20 mouse cellular contexts compared by ENCODE assay signal in the genomic region with DNA sequence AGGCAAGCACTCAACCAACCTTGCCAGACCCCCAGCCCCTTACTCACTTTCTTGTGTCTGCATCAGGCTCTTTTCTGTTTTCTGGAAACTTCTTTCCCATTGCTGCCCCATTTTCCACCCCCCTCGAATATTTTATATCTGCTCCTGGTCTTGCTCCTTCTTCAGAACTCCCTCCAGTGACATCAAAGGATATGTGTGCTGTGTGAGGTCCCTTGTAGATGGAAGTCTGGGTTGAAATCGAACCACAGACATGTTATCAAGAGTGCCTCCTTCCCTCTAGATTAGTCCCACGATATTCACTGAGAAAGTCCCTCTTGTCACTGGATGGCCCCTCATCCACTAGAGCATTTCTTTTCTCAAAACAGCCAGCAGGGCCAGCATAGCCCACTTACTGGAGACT.
A peak's percentile ranks its signal among the peaks of the same experiment; 100 is the strongest.
DNase-seq lines count a peak whose midpoint lies in the region; ATAC-seq lines count a peak whose summit lies in the region.
"Had no signal": no experiment of that assay in that cellular context is flagged by ENCODE, and none has a peak within 500 bp of the region (broad histone marks: within the 10 kb centered on the region; RNA-seq: fewer than 3 reads in every experiment).

No protein-coding gene starts in this region.

- WGBS in midbrain, embryonic 11.5 days: 77% methylated on average over 3 of the region's 3 CpGs
- WGBS in midbrain, embryonic 14.5 days: 87% methylated on average over 3 of the region's 3 CpGs

- ATAC-seq in midbrain, embryonic 11.5 days (ENCODE audit: low FRiP score): no peak
- no peak for ATAC-seq in midbrain, embryonic 14.5 days (ENCODE audit: low FRiP score, low TSS enrichment)
- ATAC-seq: forebrain, embryonic 16.5 days; hindbrain, embryonic 16.5 days had no signal

- H3K9me3 ChIP-seq in midbrain, embryonic 11.5 days (ENCODE audit: control insufficient read depth, low read length): no peaks in the 10 kb centered on the region
- H3K9me3 ChIP-seq in midbrain, embryonic 14.5 days (ENCODE audit: control insufficient read depth, low read length): no peaks in the 10 kb centered on the region
- H3K9me3 ChIP-seq: embryonic facial prominence, embryonic 13.5 days; forebrain, embryonic 12.5 days; heart, embryonic 15.5 days; hindbrain, embryonic 12.5 days had no signal

- H3K36me3 ChIP-seq in midbrain, embryonic 11.5 days (ENCODE audit: control insufficient read depth, insufficient read depth, low read length): no peaks in the 10 kb centered on the region
- H3K36me3 ChIP-seq in midbrain, embryonic 14.5 days (ENCODE audit: control insufficient read depth, insufficient read depth, low read length): no peaks in the 10 kb centered on the region
- H3K36me3 ChIP-seq: embryonic facial prominence, embryonic 13.5 days; forebrain, embryonic 12.5 days; heart, embryonic 15.5 days; hindbrain, embryonic 12.5 days had no signal

- H3K27ac ChIP-seq in midbrain, embryonic 11.5 days (ENCODE audit: low read depth, low read length): no peak overlapping the region
- no peak overlapping the region for H3K27ac ChIP-seq in midbrain, embryonic 14.5 days (replicated peaks; ENCODE audit: low read depth, low read length)
- H3K27ac ChIP-seq: embryonic facial prominence, embryonic 13.5 days; forebrain, embryonic 12.5 days; heart, embryonic 15.5 days; hindbrain, embryonic 12.5 days had no signal

- no peak overlapping the region for H3K4me3 ChIP-seq in midbrain, embryonic 11.5 days (ENCODE audit: low read depth, low read length)
- no peak overlapping the region for H3K4me3 ChIP-seq in midbrain, embryonic 14.5 days (replicated peaks; ENCODE audit: low read depth, low read length)
- H3K4me3 ChIP-seq: embryonic facial prominence, embryonic 13.5 days; forebrain, embryonic 12.5 days; heart, embryonic 15.5 days; hindbrain, embryonic 12.5 days had no signal

- no peak overlapping the region for H3K9ac ChIP-seq in midbrain, embryonic 11.5 days (ENCODE audit: low read length)
- H3K9ac ChIP-seq in midbrain, embryonic 14.5 days (replicated peaks; ENCODE audit: low read length): no peak overlapping the region
- H3K9ac ChIP-seq: embryonic facial prominence, embryonic 13.5 days; forebrain, embryonic 12.5 days; heart, embryonic 15.5 days; hindbrain, embryonic 12.5 days had no signal

- peaks cover 5% of the 10 kb centered on the region for H3K4me1 ChIP-seq in midbrain, embryonic 11.5 days (ENCODE audit: control insufficient read depth, insufficient read depth, low read length)
- peaks cover 6% of the 10 kb centered on the region for H3K4me1 ChIP-seq in midbrain, embryonic 14.5 days (ENCODE audit: control insufficient read depth, insufficient read depth, low read length)

- DNase-seq in heart, adult 11 months: peak; percentile 74
- DNase-seq in heart, postnatal 36 days: no peak
- peak; percentile 12 for DNase-seq in kidney, adult 18-20 months
- DNase-seq in kidney, adult 11 months: no peak
- DNase-seq in midbrain, embryonic 11.5 days (ENCODE audit: low spot score, missing footprints): peak; percentile 51
- DNase-seq in midbrain, embryonic 14.5 days: no peak
- DNase-seq in thymus, postnatal 0 days (ENCODE audit: low spot score): no peak
- DNase-seq: adrenal gland, postnatal 10 days; cerebellum, adult 11-12 months; cerebellum, adult 9-10 months; cerebellum, postnatal 25 days; gastrocnemius, postnatal 25 days; heart, postnatal 4 days had no signal

- H3K4me2 ChIP-seq in midbrain, embryonic 11.5 days: no peak overlapping the region
- no peak overlapping the region for H3K4me2 ChIP-seq in midbrain, embryonic 14.5 days (ENCODE audit: low read length)
- H3K4me2 ChIP-seq: embryonic facial prominence, embryonic 13.5 days; forebrain, embryonic 12.5 days; heart, embryonic 11.5 days; heart, embryonic 15.5 days; hindbrain, embryonic 12.5 days had no signal

- intact Hi-C loops in heart, postnatal 36 days (cut with DNase I): loop anchor here (10.0 kb wide), 1 partner anchor 168 kb away; no protein-coding TSS in a partner anchor

- H3K27me3 ChIP-seq in midbrain, embryonic 11.5 days (ENCODE audit: control insufficient read depth, insufficient read depth, low read length): no peaks in the 10 kb centered on the region
- H3K27me3 ChIP-seq in midbrain, embryonic 14.5 days (ENCODE audit: control insufficient read depth, insufficient read depth, low read length): no peaks in the 10 kb centered on the region
- H3K27me3 ChIP-seq: forebrain, embryonic 12.5 days; heart, embryonic 15.5 days; hindbrain, embryonic 12.5 days had no signal

Comparison
In these comparisons a context has a peak if more than half of its experiments do, and no peak if none do; other contexts are left out.
1. DNase-seq: peak in heart, adult 11 months (single experiment), kidney, adult 18-20 months (single experiment) and midbrain, embryonic 11.5 days (single experiment); none in heart, postnatal 36 days (0 of 2), kidney, adult 11 months (single experiment), midbrain, embryonic 14.5 days (single experiment) and thymus, postnatal 0 days (single experiment).